Mouse (Mus musculus) MEL (cell line): ENCODE measurements around the gene Elobl. TPM values are rescaled to one million over a fixed set of nuclear protein-coding genes. Genes with fewer than 3 reads are reported as not detected.

Source experiments
- DNase-seq: peaks from one replicate; pipeline ENCODE4 v3.0.0; 2011; ENCODE audit warnings: low read depth, low spot score
- H3K27ac ChIP-seq: 2 replicates; pipeline ENCODE4 v1.5.1; 2012; ENCODE audit warnings: low read depth, mild to moderate bottlenecking, control low read depth, low read length, moderate library complexity; ENCODE audit not compliant: control insufficient read depth
- H3K27me3 ChIP-seq, 2 experiments: fragments of 150-350 bp in 1 of 2; sonication (generic) in 1 of 2; 2 replicates each; pipeline ENCODE4 v1.6.1; 2012; ENCODE audit warnings: low read length in 2 of 2, mild to moderate bottlenecking in 2 of 2, improper control_type of control experiment in 1 of 2, moderate library complexity in 1 of 2; ENCODE audit not compliant: insufficient read depth in 2 of 2, control insufficient read depth in 1 of 2
- H3K36me3 ChIP-seq, 2 experiments: 2 replicates each; pipeline ENCODE4 v1.6.1; 2012 to 2014; ENCODE audit warnings: low read length in 2 of 2, improper control_type of control experiment in 1 of 2, inconsistent platforms in 1 of 2, mild to moderate bottlenecking in 1 of 2; ENCODE audit not compliant: insufficient read depth in 2 of 2, control insufficient read depth in 1 of 2
- H3K4me1 ChIP-seq, 2 experiments: fragments of 150-350 bp in 1 of 2; sonication (generic) in 1 of 2; 2 replicates each; pipeline ENCODE4 v1.6.1; 2012; ENCODE audit warnings: low read length in 2 of 2, improper control_type of control experiment in 1 of 2, mild to moderate bottlenecking in 1 of 2; ENCODE audit not compliant: insufficient read depth in 2 of 2, control insufficient read depth in 1 of 2
- H3K4me3 ChIP-seq, 2 experiments: fragments of 150-350 bp in 1 of 2; sonication (generic) in 1 of 2; 2 replicates each; pipeline ENCODE4 v1.5.1; 2012; ENCODE audit warnings: low read depth in 2 of 2, low read length in 2 of 2, mild to moderate bottlenecking in 2 of 2, moderate library complexity in 2 of 2, control low read depth in 1 of 2, improper control_type of control experiment in 1 of 2; ENCODE audit not compliant: control insufficient read depth in 1 of 2, insufficient read depth in 1 of 2
- H3K79me2 ChIP-seq: 2 replicates; pipeline ENCODE4 v1.6.1; 2012; ENCODE audit warnings: mild to moderate bottlenecking, low read length, moderate library complexity; ENCODE audit not compliant: control insufficient read depth, poor library complexity, insufficient read depth
- H3K9ac ChIP-seq: 2 replicates; pipeline ENCODE4 v1.6.1; 2012; ENCODE audit warnings: low read depth, mild to moderate bottlenecking, control low read depth, low read length, moderate library complexity; ENCODE audit not compliant: control insufficient read depth, poor library complexity, severe bottlenecking
- H3K9me3 ChIP-seq: fragments of 150-350 bp; sonication (generic); replicated peaks from 2 replicates; pipeline ENCODE4 v1.6.1; 2012; ENCODE audit warnings: mild to moderate bottlenecking, low read length, improper control_type of control experiment, moderate library complexity; ENCODE audit not compliant: insufficient read depth
- BHLHE40 ChIP-seq: IDR thresholded peaks from 2 replicates; pipeline ENCODE4 v1.6.1; 2012; ENCODE audit warnings: low read depth, mild to moderate bottlenecking, inconsistent platforms, low read length, improper control_type of control experiment, borderline replicate concordance
- CHD2 ChIP-seq: IDR thresholded peaks from 2 replicates; pipeline ENCODE4 v1.6.1; 2011; ENCODE audit warnings: low read length, improper control_type of control experiment
- CTCF ChIP-seq, 3 experiments: IDR thresholded peaks in 2 of 3; conservative IDR thresholded peaks in 1 of 3; 2 replicates each; pipeline ENCODE4 v1.5.1; 2011 to 2012; ENCODE audit warnings: low read length in 3 of 3, low read depth in 2 of 3, mild to moderate bottlenecking in 2 of 3, improper control_type of control experiment in 1 of 3, inconsistent platforms in 1 of 3, mixed read lengths in 1 of 3, moderate library complexity in 1 of 3; ENCODE audit not compliant: control insufficient read depth in 1 of 3, insufficient read depth in 1 of 3, poor library complexity in 1 of 3, severe bottlenecking in 1 of 3
- E2F4 ChIP-seq: IDR thresholded peaks from 2 replicates; pipeline ENCODE4 v1.6.1; 2011; ENCODE audit warnings: low read depth, low read length, improper control_type of control experiment, borderline replicate concordance
- ELF1 ChIP-seq: IDR thresholded peaks from 2 replicates; pipeline ENCODE4 v1.6.1; 2014; ENCODE audit warnings: low read depth, mild to moderate bottlenecking, inconsistent platforms, low read length, improper control_type of control experiment, moderate library complexity
- EP300 ChIP-seq, 2 experiments: IDR thresholded peaks; 2 replicates each; pipeline ENCODE4 v1.6.1; 2011; ENCODE audit warnings: improper control_type of control experiment in 2 of 2, low read length in 2 of 2, low read depth in 1 of 2, mild to moderate bottlenecking in 1 of 2
- HCFC1 ChIP-seq: IDR thresholded peaks from 2 replicates; pipeline ENCODE4 v1.6.1; 2012; ENCODE audit warnings: low read depth, mild to moderate bottlenecking, inconsistent platforms, low read length, improper control_type of control experiment, moderate library complexity
- JUND ChIP-seq: IDR thresholded peaks from 2 replicates; pipeline ENCODE4 v1.6.1; 2011; ENCODE audit warnings: low read depth, mild to moderate bottlenecking, improper control_type of control experiment, low read length
- MAFK ChIP-seq: IDR thresholded peaks from 2 replicates; pipeline ENCODE4 v1.6.1; 2011; ENCODE audit warnings: low read depth, mild to moderate bottlenecking, low read length, improper control_type of control experiment, borderline replicate concordance
- MAX ChIP-seq: IDR thresholded peaks from 2 replicates; pipeline ENCODE4 v1.6.1; 2011; ENCODE audit warnings: low read length, improper control_type of control experiment
- MAZ ChIP-seq: IDR thresholded peaks from 2 replicates; pipeline ENCODE4 v1.6.1; 2012; ENCODE audit warnings: low read depth, mild to moderate bottlenecking, inconsistent platforms, low read length, improper control_type of control experiment
- MEF2A ChIP-seq: IDR thresholded peaks from 2 replicates; pipeline ENCODE4 v1.6.1; 2014; ENCODE audit warnings: low read depth, mild to moderate bottlenecking, inconsistent platforms, low read length, improper control_type of control experiment; ENCODE audit not compliant: poor library complexity, insufficient replicate concordance, severe bottlenecking; ENCODE audit errors: extremely low read depth
- MYB ChIP-seq: IDR thresholded peaks from 2 replicates; pipeline ENCODE4 v1.6.1; 2011; ENCODE audit warnings: mild to moderate bottlenecking, low read depth, low read length, improper control_type of control experiment
- MYC ChIP-seq: IDR thresholded peaks from 2 replicates; pipeline ENCODE4 v1.6.1; 2011; ENCODE audit warnings: low read depth, mild to moderate bottlenecking, low read length, improper control_type of control experiment, moderate library complexity
- NELFE ChIP-seq: IDR thresholded peaks from 2 replicates; pipeline ENCODE4 v1.6.1; 2011; ENCODE audit warnings: low read depth, low read length, improper control_type of control experiment
- NRF1 ChIP-seq: IDR thresholded peaks from 2 replicates; pipeline ENCODE4 v1.6.1; 2014; ENCODE audit warnings: low read depth, mild to moderate bottlenecking, inconsistent platforms, low read length, improper control_type of control experiment, moderate library complexity; ENCODE audit not compliant: poor library complexity, insufficient read depth, severe bottlenecking
- POLR2A ChIP-seq, 2 experiments: IDR thresholded peaks; 2 replicates each; pipeline ENCODE4 v1.6.1; 2011 to 2012; ENCODE audit warnings: low read length in 2 of 2, mild to moderate bottlenecking in 2 of 2, control low read depth in 1 of 2, improper control_type of control experiment in 1 of 2, low read depth in 1 of 2, moderate library complexity in 1 of 2; ENCODE audit not compliant: control insufficient read depth in 1 of 2, insufficient read depth in 1 of 2, poor library complexity in 1 of 2
- POLR2AphosphoS2 ChIP-seq: IDR thresholded peaks from 2 replicates; pipeline ENCODE4 v1.6.1; 2011; ENCODE audit warnings: low read length, improper control_type of control experiment
- POLR2AphosphoS5 ChIP-seq: IDR thresholded peaks from 2 replicates; pipeline ENCODE4 v1.6.1; 2012; ENCODE audit warnings: low read depth, borderline replicate concordance, mild to moderate bottlenecking, inconsistent platforms, low read length, moderate library complexity, mixed read lengths
- RCOR1 ChIP-seq: IDR thresholded peaks from 2 replicates; pipeline ENCODE4 v1.6.1; 2012; ENCODE audit warnings: low read depth, mild to moderate bottlenecking, inconsistent platforms, low read length, improper control_type of control experiment
- SIN3A ChIP-seq: IDR thresholded peaks from 2 replicates; pipeline ENCODE4 v1.6.1; 2012; ENCODE audit warnings: low read length, improper control_type of control experiment, inconsistent platforms
- SMC3 ChIP-seq: IDR thresholded peaks from 2 replicates; pipeline ENCODE4 v1.6.1; 2011; ENCODE audit warnings: low read depth, low read length, improper control_type of control experiment
- TAL1 ChIP-seq: IDR thresholded peaks from 2 replicates; pipeline ENCODE4 v1.6.1; 2012; ENCODE audit warnings: mild to moderate bottlenecking, inconsistent platforms, low read length, moderate library complexity, mixed read lengths
- TBP ChIP-seq: IDR thresholded peaks from 2 replicates; pipeline ENCODE4 v1.8.0; 2011; ENCODE audit warnings: low read depth, low read length, improper control_type of control experiment
- TCF12 ChIP-seq: IDR thresholded peaks from 2 replicates; pipeline ENCODE4 v1.6.1; 2014; ENCODE audit warnings: low read depth, mild to moderate bottlenecking, inconsistent platforms, low read length, improper control_type of control experiment, moderate library complexity
- UBTF ChIP-seq: IDR thresholded peaks from 2 replicates; pipeline ENCODE4 v1.6.1; 2012; ENCODE audit warnings: low read depth, mild to moderate bottlenecking, inconsistent platforms, low read length, improper control_type of control experiment, moderate library complexity, borderline replicate concordance; ENCODE audit not compliant: insufficient read depth
- USF1 ChIP-seq: IDR thresholded peaks from 2 replicates; pipeline ENCODE4 v1.6.1; 2014; ENCODE audit warnings: low read depth, mild to moderate bottlenecking, inconsistent platforms, low read length, improper control_type of control experiment, moderate library complexity
- USF2 ChIP-seq, 2 experiments: IDR thresholded peaks; 2 replicates each; pipeline ENCODE4 v1.6.1; 2011 to 2012; ENCODE audit warnings: improper control_type of control experiment in 2 of 2, low read length in 2 of 2, borderline replicate concordance in 1 of 2, inconsistent platforms in 1 of 2, low read depth in 1 of 2, mild to moderate bottlenecking in 1 of 2; ENCODE audit not compliant: insufficient read depth in 1 of 2
- ZMIZ1 ChIP-seq: IDR thresholded peaks from 2 replicates; pipeline ENCODE4 v1.6.1; 2012; ENCODE audit warnings: low read depth, mild to moderate bottlenecking, inconsistent platforms, low read length, improper control_type of control experiment, moderate library complexity
- ZNF384 ChIP-seq: IDR thresholded peaks from 2 replicates; pipeline ENCODE4 v1.6.1; 2012; ENCODE audit warnings: low read depth, mild to moderate bottlenecking, inconsistent platforms, low read length, improper control_type of control experiment
- polyA plus RNA-seq, 2 experiments: library from polyadenylated mRNA; stranded (reverse) in 1 of 2; unstranded in 1 of 2; fragments of >175 nt in 1 of 2; fragments of >200 nt in 1 of 2; gene quantifications; 2 replicates each; pipeline versions ENCODE4 v1.2.1 to v1.2.4; 2012; ENCODE audit warnings: low replicate concordance in 2 of 2, low read depth in 1 of 2; ENCODE audit not compliant: insufficient read length in 2 of 2, insufficient read depth in 1 of 2, missing spikeins in 1 of 2
- total RNA-seq: library from RNA; depleted of rRNA; stranded (reverse); fragments of 300-350 nt; gene quantifications from 2 replicates; pipeline ENCODE4 v1.2.3, GENCODE M21; 2012

Gene Elobl
- total and polyA plus RNA-seq, 3 experiments = 0.58 to 0.72 TPM; not detected in 1

GRCm38 (mm10) chr11:89000527-89000819, 33.7 kb upstream of the Elobl start:
- no peak overlapping the region for H3K27ac ChIP-seq
- H3K4me3 ChIP-seq = peak overlapping the region; percentile 91 to 99
- DNase-seq = peak; percentile 60
- H3K4me1 ChIP-seq = peaks cover 16 to 38% of the 10 kb centered on the region in 2 experiments
- no peaks in the 10 kb centered on the region for H3K9me3 ChIP-seq
- peaks cover 48% of the 10 kb centered on the region for H3K79me2 ChIP-seq
- H3K36me3 ChIP-seq = peaks cover 3 to 28% of the 10 kb centered on the region in 2 experiments
- peak overlapping the region; percentile 97 for H3K9ac ChIP-seq
- no peaks in the 10 kb centered on the region for H3K27me3 ChIP-seq
- no peak for TF ChIP-seq USF1
- TF ChIP-seq HCFC1 = 0 out of 2 replicates have a peak, but pooled peaks have one; percentile 33

GRCm38 (mm10) chr11:88999723-89000526, 33.2 kb upstream of the Elobl start:
- peak overlapping the region; percentile 97 for H3K9ac ChIP-seq
- no peaks in the 10 kb centered on the region for H3K9me3 ChIP-seq
- peaks cover 0 to 28% of the 10 kb centered on the region in 2 experiments for H3K36me3 ChIP-seq
- peak overlapping the region; percentile 61 for H3K27ac ChIP-seq
- H3K4me3 ChIP-seq = peak overlapping the region; percentile 91 to 99
- peaks cover 48% of the 10 kb centered on the region for H3K79me2 ChIP-seq
- DNase-seq = peak; percentile 64
- peaks cover 16 to 38% of the 10 kb centered on the region in 2 experiments for H3K4me1 ChIP-seq
- H3K27me3 ChIP-seq = no peaks in the 10 kb centered on the region
- TF ChIP-seq USF1 (no peak), NELFE (no peak), MAFK (no peak), CHD2 (no peak), ZMIZ1 (no peak), SMC3 (no peak), USF2 (IDR thresholded peaks at IDR 0.05; ENCODE audit: borderline replicate concordance in 1 of 2, insufficient read depth in 1 of 2, low read depth in 1 of 2, low read length in 2 of 2) (no peak), POLR2AphosphoS5 (no peak), ELF1 (no peak), UBTF (no peak), JUND (no peak), MYB (no peak), EP300 (IDR thresholded peaks at IDR 0.05; ENCODE audit: low read depth in 1 of 2, low read length in 2 of 2) (no peak), E2F4 (no peak), NRF1 (no peak), RCOR1 (no peak), POLR2A (IDR thresholded peaks at IDR 0.05; ENCODE audit: control insufficient read depth in 1 of 2, insufficient read depth in 1 of 2, low read depth in 1 of 2, low read length in 2 of 2, poor library complexity in 1 of 2) (0 out of 4 replicates have a peak, but pooled peaks of 1 of the 2 experiments have one; percentile 12), MAX (no peak; the same call in none of the 2 replicates), MYC (0 out of 2 replicates have a peak, but pooled peaks have one; percentile 48), TCF12 (no peak), ZNF384 (no peak), TBP (no peak), POLR2AphosphoS2 (no peak), MAZ (no peak), TAL1 (no peak), CTCF (IDR thresholded peaks at IDR 0.05 in 2 of 3, conservative IDR thresholded peaks at IDR 0.05 in 1 of 3; ENCODE audit: control insufficient read depth in 1 of 3, insufficient read depth in 1 of 3, low read depth in 2 of 3, low read length in 3 of 3, poor library complexity in 1 of 3, severe bottlenecking in 1 of 3) (no peak), BHLHE40 (no peak), MEF2A (no peak), SIN3A (peak; percentile 11)
